Mouse (Mus musculus) midbrain, embryonic 13.5 days (tissue): Measurements from ENCODE around the gene Tmem170b. TPM values are rescaled to one million over a fixed set of nuclear protein-coding genes. Genes with fewer than 3 reads are reported as not detected.

Source experiments
- ATAC-seq: fragments of 200-750 bp; cut with Nextera tagmentation; 2 replicates; pipeline ENCODE4 v1.8.0; 2017; ENCODE audit warnings: mild to moderate bottlenecking, moderate TSS enrichment, moderate library complexity
- H3K27ac ChIP-seq: fragments of 300-500 bp; sonication (generic); 2 replicates; pipeline ENCODE4 v1.5.1; 2015; ENCODE audit warnings: inconsistent platforms, mild to moderate bottlenecking, moderate library complexity
- H3K27me3 ChIP-seq: fragments of 300-500 bp; sonication (generic); 2 replicates; pipeline ENCODE4 v1.6.1; 2015; ENCODE audit warnings: mild to moderate bottlenecking, inconsistent platforms
- H3K36me3 ChIP-seq: fragments of 300-500 bp; sonication (generic); 2 replicates; pipeline ENCODE4 v1.6.1; 2015; ENCODE audit warnings: mild to moderate bottlenecking, inconsistent platforms
- H3K4me1 ChIP-seq: fragments of 300-500 bp; sonication (generic); replicated peaks from 2 replicates; pipeline ENCODE4 v1.6.1; 2015; ENCODE audit warnings: inconsistent platforms
- H3K4me2 ChIP-seq: fragments of 300-500 bp; sonication (generic); replicated peaks from 2 replicates; pipeline ENCODE4 v1.6.1; 2015; ENCODE audit warnings: moderate library complexity, mild to moderate bottlenecking, inconsistent platforms
- H3K4me3 ChIP-seq: fragments of 300-500 bp; sonication (generic); replicated peaks from 2 replicates; pipeline ENCODE4 v1.5.1; 2015; ENCODE audit warnings: mild to moderate bottlenecking, inconsistent platforms
- H3K9ac ChIP-seq: fragments of 300-500 bp; sonication (generic); replicated peaks from 2 replicates; pipeline ENCODE4 v1.6.1; 2015; ENCODE audit warnings: mild to moderate bottlenecking, inconsistent platforms
- H3K9me3 ChIP-seq: fragments of 300-500 bp; sonication (generic); 2 replicates; pipeline ENCODE4 v1.6.1; 2016; ENCODE audit warnings: mild to moderate bottlenecking, inconsistent platforms
- WGBS: fragments of 180-500 bp; shearing (Covaris S2); methylation state at CpG from one replicate; pipeline ENCODE4 v1.1.7; 2015; 5-methylcytosine and 5-hydroxymethylcytosine counted together
- polyA plus RNA-seq: library from polyadenylated mRNA; unstranded; fragments of >200 nt; fragmentation: Nextera tagmentation; extraction: Ambion mirVana; gene quantifications from 2 replicates; pipeline ENCODE4 v1.2.1, GENCODE M21; 2015

Tmem170b gene
- 36.1 and 37.5 TPM in 2 replicates for polyA plus RNA-seq

DNA sequence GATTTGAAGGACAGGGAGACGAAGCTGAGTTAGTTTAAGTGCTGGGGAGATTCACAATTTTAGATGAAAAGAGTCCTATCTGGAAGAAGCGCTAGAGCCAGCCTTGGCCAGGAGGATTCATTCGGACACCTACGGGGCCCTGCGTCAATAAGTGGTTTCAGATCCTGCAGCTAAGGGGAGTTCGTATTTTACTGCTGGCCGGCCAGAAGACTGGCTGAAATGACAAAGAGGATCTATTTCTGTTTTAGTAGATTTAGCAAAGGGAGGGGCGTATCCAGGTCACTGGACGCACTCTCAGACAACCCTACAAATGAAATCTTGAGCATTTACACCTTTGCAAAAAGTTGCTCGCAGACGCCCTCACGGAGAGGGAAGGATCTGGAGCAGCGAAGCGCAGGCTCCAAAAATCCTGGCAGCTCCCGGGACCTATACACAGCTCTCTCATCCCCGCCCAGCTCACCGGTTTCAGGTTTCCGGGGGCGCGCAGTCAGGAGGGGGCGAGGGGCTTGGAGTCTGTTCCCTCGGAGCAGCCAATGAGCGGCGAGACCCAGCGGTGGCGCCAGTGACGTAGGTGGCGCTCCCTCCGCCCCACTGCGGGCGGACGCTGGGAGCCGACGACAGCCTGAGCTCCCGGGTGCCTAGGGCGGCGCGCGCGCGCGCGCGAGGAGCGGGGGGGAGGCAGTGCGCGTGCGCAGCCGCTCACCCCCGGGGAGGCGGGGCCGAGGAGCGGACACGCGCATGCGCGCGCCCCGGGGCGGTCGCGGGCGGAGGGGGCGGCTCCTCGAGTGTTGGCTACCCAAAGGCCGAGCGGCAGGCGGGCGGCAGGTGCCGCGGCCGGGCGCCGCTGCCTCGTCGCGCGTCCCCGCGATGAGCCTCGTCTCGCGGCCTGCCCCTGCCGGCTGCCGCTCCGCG, at the start of gene Tmem170b:
TSS of gene Tmem170b (plus strand) at position 809 of the 912 bp plus-strand sequence.
- Histone ChIP-seq H3K27ac (peak within 1 kb of the TSS; percentile 94), H3K9me3 (no peaks in the 10 kb centered on the region), H3K4me3 (peak within 1 kb of the TSS; percentile 90), H3K9ac (peak within 1 kb of the TSS; percentile 99), H3K4me1 (peaks cover 33% of the 10 kb centered on the region), H3K36me3 (no peaks in the 10 kb centered on the region), H3K27me3 (no peaks in the 10 kb centered on the region), H3K4me2 (peak within 1 kb of the TSS; percentile 68)
- peak; percentile 97 for ATAC-seq
- under 1% methylated on average over 55 of the region's 87 CpGs for WGBS

DNA sequence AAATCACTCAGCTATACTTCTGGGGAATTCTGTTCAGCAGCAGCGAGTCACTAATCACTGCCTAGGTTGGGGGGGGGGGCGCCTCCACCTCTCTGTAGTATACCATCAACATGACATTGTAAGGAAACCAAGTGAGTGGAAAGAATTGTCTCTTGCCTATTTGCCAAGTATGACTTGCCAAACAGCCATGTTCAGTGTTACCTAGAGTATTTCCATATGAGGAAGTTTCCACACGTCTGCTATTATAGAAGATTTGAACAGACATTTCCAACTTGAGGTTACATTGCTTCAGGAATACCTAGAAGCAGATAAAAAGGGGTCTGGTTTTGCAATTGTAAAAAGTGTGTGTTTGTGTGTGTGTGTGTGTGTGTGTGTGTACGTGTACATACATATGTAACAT, 44.7 kb upstream of the Tmem170b start:
- Histone ChIP-seq H3K4me2 (no peak overlapping the region), H3K4me3 (no peak overlapping the region), H3K27ac (no peak overlapping the region), H3K9ac (no peak overlapping the region), H3K27me3 (no peaks in the 10 kb centered on the region), H3K4me1 (no peaks in the 10 kb centered on the region), H3K36me3 (no peaks in the 10 kb centered on the region), H3K9me3 (no peaks in the 10 kb centered on the region)
- WGBS: 90% methylated on average over 4 of the region's 4 CpGs
- no peak for ATAC-seq

DNA sequence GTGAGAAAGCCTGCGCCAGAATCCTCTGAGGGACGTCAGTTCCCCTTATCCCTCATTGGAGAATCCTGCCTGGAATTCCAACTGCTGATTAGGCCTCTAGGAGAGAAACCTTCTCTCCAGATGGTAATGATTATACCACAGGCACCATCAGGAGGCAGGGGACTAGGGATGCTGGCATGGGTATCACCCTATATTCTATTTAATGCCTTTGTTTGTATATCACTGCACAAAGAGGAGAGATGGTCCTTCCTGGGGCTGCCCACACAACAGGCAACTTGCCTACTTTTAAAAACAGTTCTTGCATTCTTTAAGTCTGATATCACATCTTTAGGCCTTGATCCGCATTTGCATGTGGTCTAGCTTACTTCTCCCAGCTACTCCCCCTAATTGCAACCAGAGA, 37.3 kb upstream of the Tmem170b start:
- Histone ChIP-seq H3K36me3 (no peaks in the 10 kb centered on the region), H3K27ac (no peak overlapping the region), H3K27me3 (no peaks in the 10 kb centered on the region; the same call in 1 of the 2 replicates), H3K4me1 (peaks cover 8% of the 10 kb centered on the region), H3K4me2 (no peak overlapping the region), H3K9ac (no peak overlapping the region), H3K4me3 (no peak overlapping the region), H3K9me3 (no peaks in the 10 kb centered on the region)
- WGBS: 88% methylated on average over 3 of the region's 3 CpGs
- no peak for ATAC-seq

DNA sequence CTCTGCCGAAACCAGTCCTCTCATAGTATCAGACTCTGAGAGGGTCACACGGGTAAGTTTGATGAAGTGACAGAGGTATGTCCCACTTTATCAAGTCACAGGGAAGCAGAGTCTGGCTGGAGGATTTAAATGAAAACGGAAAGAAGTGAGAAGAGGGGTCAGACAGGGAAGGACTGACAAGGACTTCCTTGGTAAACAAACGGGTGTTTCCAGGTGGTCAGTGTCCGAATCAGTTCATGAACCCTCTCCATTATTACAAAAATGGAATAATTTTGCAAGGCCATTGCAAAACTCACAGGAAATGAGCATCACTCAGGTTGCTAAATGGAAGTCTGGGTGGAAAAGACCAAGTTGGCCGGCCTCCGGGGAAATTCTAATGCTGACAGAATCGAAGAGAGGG, 36.8 kb upstream of the Tmem170b start:
- no peak overlapping the region for H3K27ac ChIP-seq

DNA sequence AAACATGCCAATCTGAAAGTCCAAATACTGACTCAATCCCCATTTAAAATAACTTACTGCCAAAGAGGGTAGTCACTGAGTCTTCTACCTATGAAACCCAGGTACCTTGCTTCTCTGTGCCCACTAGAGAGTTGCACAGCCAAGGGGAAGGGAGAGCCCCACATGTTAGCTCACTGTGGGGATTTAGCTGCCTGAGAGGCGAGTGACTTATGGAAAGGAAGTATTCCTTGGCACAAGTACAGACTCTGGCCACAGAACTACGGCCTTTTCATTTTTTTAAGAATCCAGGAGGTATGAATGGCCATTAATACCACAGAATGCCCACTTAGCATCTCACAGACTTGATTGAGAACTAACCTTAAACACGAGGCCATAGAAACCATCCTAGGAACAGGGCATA, 35.9 kb upstream of the Tmem170b start:
- Histone ChIP-seq H3K4me2 (no peak overlapping the region), H3K4me1 (peaks cover 8% of the 10 kb centered on the region), H3K36me3 (no peaks in the 10 kb centered on the region), H3K4me3 (no peak overlapping the region), H3K27me3 (no peaks in the 10 kb centered on the region; the same call in 1 of the 2 replicates), H3K9me3 (no peaks in the 10 kb centered on the region), H3K9ac (no peak overlapping the region), H3K27ac (no peak overlapping the region)
- no peak for ATAC-seq
- WGBS: 85% methylated on average over 3 of the region's 3 CpGs

More for the DNA sequence above, 36.8 kb upstream of the Tmem170b start:
- H3K4me3 ChIP-seq: no peak overlapping the region
- H3K36me3 ChIP-seq: no peaks in the 10 kb centered on the region
- no peak overlapping the region for H3K4me2 ChIP-seq
- 92% methylated on average over 8 of the region's 8 CpGs for WGBS
- no peak overlapping the region for H3K9ac ChIP-seq
- H3K27me3 ChIP-seq: no peaks in the 10 kb centered on the region; the same call in 1 of the 2 replicates
- peaks cover 8% of the 10 kb centered on the region for H3K4me1 ChIP-seq
- no peak for ATAC-seq
- H3K9me3 ChIP-seq: no peaks in the 10 kb centered on the region

DNA sequence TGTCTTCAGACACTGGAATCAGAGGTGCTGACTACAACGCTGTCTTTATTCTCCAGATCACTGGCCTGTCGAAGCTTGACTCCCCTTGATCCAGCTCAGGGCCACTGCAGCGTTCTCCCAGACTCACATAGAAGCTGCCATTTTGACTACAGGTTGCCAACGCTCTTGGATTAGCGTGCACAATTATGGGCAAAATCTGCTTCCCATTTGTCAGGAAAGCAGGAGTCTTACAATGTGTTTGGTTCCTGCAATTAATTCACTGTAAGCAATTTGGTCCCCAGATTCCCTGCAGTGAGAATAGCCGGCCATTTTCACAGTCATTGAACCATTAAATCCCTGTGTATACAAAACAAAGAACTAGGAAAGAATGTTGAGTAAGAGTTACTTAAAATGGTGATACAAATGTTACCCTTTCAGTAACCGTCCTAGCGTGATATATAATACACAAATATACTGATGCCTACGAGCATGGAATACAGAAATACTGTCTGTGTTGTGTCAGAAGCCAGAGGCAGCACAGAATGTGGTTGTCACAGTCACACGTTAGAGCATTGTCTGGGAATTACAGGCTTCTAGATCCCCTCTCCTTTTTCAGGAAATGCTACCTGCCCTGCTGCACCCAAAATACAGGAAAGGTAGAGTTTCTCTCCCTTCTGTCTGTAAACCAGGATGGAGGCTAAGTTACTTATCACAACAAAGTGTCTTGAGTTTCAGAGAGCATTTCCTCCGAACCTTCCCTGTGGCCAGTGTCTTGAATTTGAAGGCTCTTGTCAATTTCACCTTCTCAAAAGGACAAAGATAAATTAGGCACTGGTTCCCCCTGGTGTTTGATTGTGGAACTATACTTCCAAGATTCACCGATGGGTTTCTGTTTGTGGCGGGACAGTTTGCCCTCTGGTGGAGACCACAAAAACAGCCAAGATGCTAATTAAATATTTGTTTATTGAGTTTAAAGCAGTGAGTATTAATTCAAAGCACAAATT, 34.0 kb upstream of the Tmem170b start:
- Histone ChIP-seq H3K4me2 (peak overlapping the region; percentile 38), H3K27me3 (no peaks in the 10 kb centered on the region; the same call in 1 of the 2 replicates), H3K27ac (peak overlapping the region; percentile 39), H3K9ac (0 out of 2 replicates have a peak overlapping the region, but pooled peaks have one; percentile 25), H3K36me3 (no peaks in the 10 kb centered on the region), H3K4me3 (peak overlapping the region; percentile 14; the same call in 1 of the 2 replicates), H3K4me1 (peaks cover 8% of the 10 kb centered on the region), H3K9me3 (peaks cover 6% of the 10 kb centered on the region)
- ATAC-seq: 0 out of 2 replicates have a peak, but pooled peaks have one; percentile 48
- WGBS: 13% methylated on average over 13 of the region's 13 CpGs

DNA sequence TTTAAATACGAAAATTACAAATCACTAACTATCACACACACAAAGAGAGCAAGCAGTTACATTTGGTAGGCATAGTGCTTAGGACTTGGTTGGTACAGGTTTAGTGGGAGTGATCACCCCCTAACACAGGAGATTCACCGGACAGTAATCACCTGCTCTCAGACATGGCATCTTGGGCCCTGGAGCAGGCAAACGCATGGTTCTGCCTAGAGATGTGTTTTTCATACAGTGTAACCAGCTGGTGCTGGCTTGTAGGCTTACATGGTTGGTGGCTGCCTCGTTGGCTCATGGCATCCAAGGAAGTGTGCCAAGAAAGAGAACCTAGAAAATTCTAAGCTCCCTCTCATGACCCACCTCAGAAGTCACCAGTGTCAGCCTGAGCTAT, 33.4 kb upstream of the Tmem170b start:
- no peak overlapping the region for H3K4me2 ChIP-seq
- H3K4me1 ChIP-seq: peaks cover 8% of the 10 kb centered on the region
- 52% methylated on average over 4 of the region's 4 CpGs for WGBS
- no peak overlapping the region for H3K27ac ChIP-seq
- no peaks in the 10 kb centered on the region for H3K36me3 ChIP-seq
- no peaks in the 10 kb centered on the region; the same call in 1 of the 2 replicates for H3K27me3 ChIP-seq
- peak; percentile 77; the same call in 1 of the 2 replicates for ATAC-seq
- H3K9me3 ChIP-seq: peaks cover 6% of the 10 kb centered on the region
- H3K4me3 ChIP-seq: no peak overlapping the region
- H3K9ac ChIP-seq: no peak overlapping the region

DNA sequence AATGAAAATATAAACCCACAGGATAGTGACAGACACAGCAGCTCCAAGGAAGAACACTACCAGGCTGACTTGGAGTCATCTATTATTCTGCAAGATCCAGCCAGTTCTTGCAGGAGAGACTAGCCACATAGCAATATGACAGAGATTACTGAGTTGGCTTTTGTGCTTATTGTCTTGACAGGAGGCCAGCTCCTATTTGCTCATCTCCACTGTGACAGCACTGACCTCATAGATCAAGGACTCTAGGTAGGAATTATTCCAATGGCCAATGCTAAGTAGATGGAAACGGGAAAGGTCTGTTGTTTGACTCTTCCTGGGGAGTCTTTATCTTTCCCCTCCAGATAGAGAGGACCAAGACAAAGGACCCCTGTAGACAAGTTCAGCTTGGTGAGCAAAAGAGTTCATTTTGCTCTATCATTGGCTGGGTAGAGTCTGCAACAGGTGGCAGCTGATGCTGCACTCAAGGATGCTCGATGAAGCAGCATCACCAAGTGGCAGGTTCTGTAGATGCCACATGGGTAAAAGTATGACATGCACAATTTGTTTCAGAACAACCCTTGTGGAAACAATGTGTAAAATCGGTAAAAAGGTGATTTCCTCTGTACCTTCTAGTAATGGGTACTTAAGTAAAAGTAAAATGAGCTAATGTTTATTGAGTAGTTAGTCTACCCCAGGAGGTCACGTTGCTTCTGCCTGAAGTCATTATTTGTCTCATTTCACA, 32.4 kb upstream of the Tmem170b start:
- Histone ChIP-seq H3K27me3 (no peaks in the 10 kb centered on the region; the same call in 1 of the 2 replicates), H3K9me3 (peaks cover 6% of the 10 kb centered on the region), H3K4me2 (no peak overlapping the region), H3K9ac (no peak overlapping the region), H3K4me3 (no peak overlapping the region), H3K4me1 (peaks cover 8% of the 10 kb centered on the region), H3K36me3 (no peaks in the 10 kb centered on the region), H3K27ac (no peak overlapping the region)
- 55% methylated on average over 4 of the region's 4 CpGs for WGBS
- ATAC-seq: no peak

DNA sequence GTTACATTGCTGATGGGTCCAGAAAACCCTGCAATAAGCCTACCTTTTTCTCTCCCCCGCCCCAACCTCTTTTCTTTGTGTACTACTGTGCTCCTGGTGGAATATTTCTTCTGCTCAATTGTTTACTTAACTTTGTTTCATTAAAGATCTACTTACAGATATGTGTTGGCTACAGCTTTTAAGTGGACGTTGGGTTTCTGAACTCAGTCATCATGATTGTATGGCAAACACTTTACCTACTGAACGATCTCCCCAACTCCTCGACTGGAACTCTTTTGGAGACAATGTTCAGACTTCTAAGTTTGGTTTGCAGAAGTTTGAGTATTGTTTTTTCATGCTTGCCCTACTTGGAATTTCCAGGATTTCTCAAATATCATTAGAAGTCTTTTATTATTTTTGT, 24.6 kb upstream of the Tmem170b start:
- H3K4me1 ChIP-seq: no peaks in the 10 kb centered on the region
- no peaks in the 10 kb centered on the region for H3K36me3 ChIP-seq
- peaks cover 6% of the 10 kb centered on the region for H3K9me3 ChIP-seq
- no peak overlapping the region for H3K9ac ChIP-seq
- H3K27me3 ChIP-seq: no peaks in the 10 kb centered on the region
- 90% methylated on average over 4 of the region's 4 CpGs for WGBS
- no peak overlapping the region for H3K27ac ChIP-seq
- no peak overlapping the region for H3K4me2 ChIP-seq
- H3K4me3 ChIP-seq: no peak overlapping the region
- ATAC-seq: no peak

DNA sequence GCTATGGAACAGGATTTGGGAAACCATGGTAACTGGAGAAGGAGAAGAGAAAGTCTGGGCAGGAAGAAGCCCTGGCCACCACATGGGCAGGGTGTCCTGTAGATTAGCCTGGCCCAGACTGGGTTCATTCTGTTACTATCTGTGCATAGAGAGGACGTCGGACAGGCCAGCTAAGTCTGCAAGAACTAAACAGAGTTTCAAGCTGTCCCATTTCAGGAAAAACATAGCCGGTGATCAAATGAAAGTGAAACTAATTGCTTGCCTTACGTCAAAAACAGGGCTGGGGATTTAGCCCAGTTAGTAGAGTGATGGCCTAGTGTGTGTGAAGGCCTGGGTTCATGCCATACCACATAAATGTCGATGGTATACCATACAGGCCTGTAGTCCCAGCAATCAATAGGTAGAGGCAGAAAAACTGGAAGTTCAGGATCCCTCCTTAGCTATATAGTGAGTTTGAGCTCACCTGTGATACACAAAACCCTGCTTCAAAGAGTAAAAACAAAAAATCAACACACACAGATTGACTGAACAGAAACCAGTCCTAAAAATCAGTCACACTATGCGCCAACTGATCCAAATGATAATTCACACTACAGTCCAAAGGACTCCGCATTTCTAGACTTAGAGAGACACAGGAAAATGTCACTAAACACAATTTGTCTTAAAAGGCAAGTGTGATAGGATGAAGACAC, 21.9 kb upstream of the Tmem170b start:
- no peak overlapping the region for H3K27ac ChIP-seq
- H3K4me3 ChIP-seq: no peak overlapping the region
- no peak overlapping the region for H3K9ac ChIP-seq
- H3K4me1 ChIP-seq: no peaks in the 10 kb centered on the region
- whole genome bisulfite sequencing: 79% methylated on average over 7 of the region's 7 CpGs
- ATAC-seq: no peak
- H3K9me3 ChIP-seq: no peaks in the 10 kb centered on the region
- H3K27me3 ChIP-seq: no peaks in the 10 kb centered on the region
- H3K36me3 ChIP-seq: no peaks in the 10 kb centered on the region
- no peak overlapping the region for H3K4me2 ChIP-seq

DNA sequence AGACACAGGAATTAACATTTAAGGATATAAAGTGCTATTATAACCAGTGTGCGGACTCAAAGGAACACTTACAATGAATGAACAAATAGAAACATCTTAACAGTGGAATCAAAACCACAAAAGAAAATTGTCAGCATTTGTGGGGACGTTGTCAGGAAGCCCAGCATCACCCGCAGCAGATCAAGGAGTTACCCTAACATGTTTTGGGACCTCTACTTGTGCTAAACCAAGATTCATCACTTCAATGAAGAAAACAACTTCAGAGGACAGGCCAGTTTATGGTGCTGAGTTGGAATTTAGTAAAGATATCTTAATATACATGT, 21.4 kb upstream of the Tmem170b start:
- no peaks in the 10 kb centered on the region for H3K36me3 ChIP-seq
- no peak overlapping the region for H3K4me3 ChIP-seq
- no peaks in the 10 kb centered on the region for H3K4me1 ChIP-seq
- no peak overlapping the region for H3K4me2 ChIP-seq
- H3K9me3 ChIP-seq: no peaks in the 10 kb centered on the region
- no peaks in the 10 kb centered on the region for H3K27me3 ChIP-seq
- no peak overlapping the region for H3K9ac ChIP-seq
- 87% methylated on average over 3 of the region's 3 CpGs for WGBS
- no peak overlapping the region for H3K27ac ChIP-seq
- no peak for ATAC-seq
